Mouse (Mus musculus) lung, adult 2 months (tissue): ENCODE data around the gene A730049H05Rik.

ENCODE experiments used
- CTCF ChIP-seq: fragments of 200-500 bp; IDR thresholded peaks from 2 replicates; pipeline ENCODE4 v1.5.1; 2011; ENCODE audit warnings: mild to moderate bottlenecking, low read length, control low read depth; ENCODE audit not compliant: insufficient read depth
- POLR2A ChIP-seq: fragments of 200-500 bp; IDR thresholded peaks from 2 replicates; pipeline ENCODE4 v1.6.1; 2011; ENCODE audit warnings: low read depth, mild to moderate bottlenecking, control low read depth, low read length, borderline replicate concordance; ENCODE audit errors: extremely low read depth

- TF ChIP-seq CTCF = no peak
- TF ChIP-seq POLR2A = no peak
These were observed 61.0 kb downstream of the A730049H05Rik start for GRCm38 (mm10) chr6:92877236-92877635.
